Mouse (Mus musculus): ENCODE measurements around the gene Gm648. TPM values are rescaled to one million over a fixed set of nuclear protein-coding genes. Genes with fewer than 3 reads are reported as not detected.

Gene Gm648
- not detected for polyA plus RNA-seq (2014; fragmentation: Illumina TruSeq; extraction: RNeasy Lipid Tissue Mini Kit (QIAGEN cat#74804); ENCODE audit: low read depth, low replicate concordance)

GRCm38 (mm10) chrX:56549506-56549905 is at the start of gene Gm648:
Gm648 (minus strand) TSS chrX:56549606.

DNA sequence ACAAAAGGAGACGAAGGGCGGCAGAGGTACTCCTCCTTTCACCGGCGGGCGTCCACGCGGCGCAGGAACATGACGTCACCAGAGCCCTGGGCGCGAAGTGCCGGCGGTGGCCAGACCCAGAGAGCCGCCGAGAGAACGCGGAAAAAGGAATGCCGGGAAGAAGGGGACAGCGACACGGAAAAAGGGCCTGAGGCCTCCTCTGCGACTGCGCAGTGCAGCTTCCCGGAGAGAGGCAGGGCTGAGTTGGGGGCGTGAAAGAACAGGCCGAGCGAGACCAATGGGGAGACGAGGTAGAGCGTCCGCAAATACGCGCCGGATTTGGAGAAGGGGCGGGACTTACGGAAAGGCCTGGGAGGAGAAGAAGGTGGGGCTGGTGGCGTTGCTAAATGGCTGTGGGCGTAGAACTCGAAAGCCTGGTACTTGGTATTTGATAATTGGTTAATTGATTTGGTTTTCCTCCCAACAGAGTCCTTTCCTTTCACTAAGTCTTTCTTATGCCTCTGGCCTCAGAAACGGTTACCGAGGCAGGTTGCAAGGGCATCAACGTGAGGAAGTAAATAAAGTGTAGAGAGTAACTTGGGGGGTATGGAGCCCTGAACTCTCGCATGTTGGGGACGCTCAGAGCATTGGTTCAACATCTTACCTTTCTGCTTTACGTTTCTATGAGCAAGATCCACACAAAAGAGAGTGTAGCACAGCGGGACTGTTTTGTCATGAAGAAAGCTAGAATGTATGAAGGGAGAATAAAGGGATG is 48.7 kb upstream of the Gm648 start, which contains the start of gene Mmgt1:
Gene Mmgt1 (minus strand): TSS at position 183 of the 754 bp plus-strand sequence.

DNA sequence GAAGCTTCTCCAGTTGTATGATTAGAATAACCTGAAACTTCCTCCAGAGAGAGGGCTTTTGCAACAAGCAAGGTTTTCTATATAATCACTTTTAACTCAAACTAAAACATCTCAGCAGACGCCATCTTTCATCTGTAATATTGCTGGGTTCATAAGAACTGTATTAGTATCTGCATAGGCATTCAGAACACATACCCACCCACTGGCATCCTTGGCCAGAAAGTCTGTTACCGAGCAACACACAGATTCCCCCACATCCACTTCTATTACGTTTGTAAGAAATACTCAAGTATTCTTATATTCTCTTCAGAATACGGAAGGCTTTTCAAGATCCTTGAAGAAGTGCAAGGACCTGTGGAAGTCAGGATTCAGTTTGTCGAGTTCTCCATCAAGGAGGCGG is 25.0 kb downstream of the Gm648 start, which contains the start of gene Gm10477:
Gene Gm10477 (plus strand): TSS at position 301 of the 400 bp plus-strand sequence.

Other genes starting within 250 kb of the Gm648 start
- 5.5 TPM for gene Zfp449, start 203.2 kb downstream of the Gm648 start, polyA plus RNA-seq (2014; fragmentation: Illumina TruSeq; extraction: RNeasy Lipid Tissue Mini Kit (QIAGEN cat#74804); ENCODE audit: low read depth, low replicate concordance)
- 0.57 TPM for gene Smim10l2a, start 175.0 kb downstream of the Gm648 start, polyA plus RNA-seq (2014; fragmentation: Illumina TruSeq; extraction: RNeasy Lipid Tissue Mini Kit (QIAGEN cat#74804); ENCODE audit: low read depth, low replicate concordance)
- not detected for gene Gm2174, start 101.6 kb downstream of the Gm648 start, polyA plus RNA-seq (2014; fragmentation: Illumina TruSeq; extraction: RNeasy Lipid Tissue Mini Kit (QIAGEN cat#74804); ENCODE audit: low read depth, low replicate concordance)
- 160 TPM for gene Ints6l, start 94.7 kb downstream of the Gm648 start, polyA plus RNA-seq (2014; fragmentation: Illumina TruSeq; extraction: RNeasy Lipid Tissue Mini Kit (QIAGEN cat#74804); ENCODE audit: low read depth, low replicate concordance)
- gene Gm10477, start 24.9 kb downstream of the Gm648 start, polyA plus RNA-seq (2014; fragmentation: Illumina TruSeq; extraction: RNeasy Lipid Tissue Mini Kit (QIAGEN cat#74804); ENCODE audit: low read depth, low replicate concordance): not detected
- gene Mmgt1, start 48.5 kb upstream of the Gm648 start, polyA plus RNA-seq (2014; fragmentation: Illumina TruSeq; extraction: RNeasy Lipid Tissue Mini Kit (QIAGEN cat#74804); ENCODE audit: low read depth, low replicate concordance): 91.4 TPM
- gene Slc9a6, start 60.2 kb upstream of the Gm648 start, polyA plus RNA-seq (2014; fragmentation: Illumina TruSeq; extraction: RNeasy Lipid Tissue Mini Kit (QIAGEN cat#74804); ENCODE audit: low read depth, low replicate concordance): 47.8 TPM
- 798 TPM for gene Fhl1, start 182.2 kb upstream of the Gm648 start, polyA plus RNA-seq (2014; fragmentation: Illumina TruSeq; extraction: RNeasy Lipid Tissue Mini Kit (QIAGEN cat#74804); ENCODE audit: low read depth, low replicate concordance)

Data from sigmoid colon, adult 10 weeks (tissue).